Mouse (Mus musculus) gastrocnemius, postnatal 10 days (tissue): ENCODE measurements around the gene Actr2. TPM values are rescaled to one million over a fixed set of nuclear protein-coding genes. Genes with fewer than 3 reads are reported as not detected.

ENCODE experiments used
- total RNA-seq, 2 experiments: library from RNA; stranded (reverse); gene quantifications; 2 replicates each; pipeline ENCODE4 v1.2.3; 2021

The Actr2 gene
- total RNA-seq, 2 experiments from 2014 or later, result 51.8 to 60.2 TPM

Other genes with a start within 250 kb of the Actr2 start
- 10 to 100 TPM; 17.3 to 19.4 TPM for gene Spred2, start 188.5 kb downstream of the Actr2 start, total RNA-seq
- 100 to 1,000 TPM; 117 to 122 TPM for gene Rab1a, start 88.5 kb upstream of the Actr2 start, total RNA-seq
- 10 to 100 TPM; 24.7 to 31.2 TPM for gene Cep68, start 136.5 kb upstream of the Actr2 start, total RNA-seq
- 1 to 10 TPM; 3.0 to 4.7 TPM for gene Slc1a4, start 219.8 kb upstream of the Actr2 start, total RNA-seq